Mouse (Mus musculus) embryonic facial prominence, embryonic 12.5 days (tissue): ENCODE results near the gene Ndufs8. TPM values are rescaled to one million over a fixed set of nuclear protein-coding genes. Genes with fewer than 3 reads are reported as not detected.

Source experiments
- ATAC-seq: fragments of 200-750 bp; cut with Nextera tagmentation; 2 replicates; pipeline ENCODE4 v1.8.0; 2017; ENCODE audit not compliant: insufficient number of reproducible peaks, insufficient read depth, low FRiP score, low TSS enrichment
- H3K27ac ChIP-seq: fragments of 300-500 bp; sonication (generic); 2 replicates; pipeline ENCODE4 v1.5.1; 2016; ENCODE audit warnings: mild to moderate bottlenecking
- H3K27me3 ChIP-seq: fragments of 300-500 bp; sonication (generic); 2 replicates; pipeline ENCODE4 v1.6.1; 2016; ENCODE audit warnings: mild to moderate bottlenecking, moderate library complexity
- H3K36me3 ChIP-seq: fragments of 300-500 bp; sonication (generic); 2 replicates; pipeline ENCODE4 v1.6.1; 2016; ENCODE audit warnings: mild to moderate bottlenecking
- H3K4me1 ChIP-seq: fragments of 300-500 bp; sonication (generic); 2 replicates; pipeline ENCODE4 v1.6.1; 2016
- H3K4me2 ChIP-seq: fragments of 300-500 bp; sonication (generic); replicated peaks from 2 replicates; pipeline ENCODE4 v1.6.1; 2016; ENCODE audit warnings: mild to moderate bottlenecking, moderate library complexity
- H3K4me3 ChIP-seq: fragments of 300-500 bp; sonication (generic); 2 replicates; pipeline ENCODE4 v1.5.1; 2016; ENCODE audit warnings: mild to moderate bottlenecking
- H3K9ac ChIP-seq: fragments of 300-500 bp; sonication (generic); 2 replicates; pipeline ENCODE4 v1.6.1; 2016; ENCODE audit warnings: mild to moderate bottlenecking, moderate library complexity
- H3K9me3 ChIP-seq: fragments of 300-500 bp; sonication (generic); 2 replicates; pipeline ENCODE4 v1.6.1; 2016; ENCODE audit warnings: mild to moderate bottlenecking, moderate library complexity
- WGBS: fragments of 180-500 bp; shearing (Covaris S2); methylation state at CpG from one replicate; pipeline ENCODE4 v1.1.7; 2016; 5-methylcytosine and 5-hydroxymethylcytosine counted together
- polyA plus RNA-seq: library from polyadenylated mRNA; unstranded; fragments of >200 nt; fragmentation: Nextera tagmentation; extraction: Ambion mirVana; gene quantifications from 2 replicates; pipeline ENCODE4 v1.2.1, GENCODE M21; 2016

The Ndufs8 gene
- polyA plus RNA-seq, 1 experiment from 2014 or later: 245 TPM

- H3K4me3 ChIP-seq: no peak within 1 kb of the TSS
- no peaks in the 10 kb centered on the region for H3K36me3 ChIP-seq
- H3K9me3 ChIP-seq: no peaks in the 10 kb centered on the region
- no peaks in the 10 kb centered on the region for H3K27me3 ChIP-seq
- WGBS: 43% methylated on average over 12 of the region's 12 CpGs
- no peak; the same call in 1 of the 2 replicates for ATAC-seq
- peaks cover 19% of the 10 kb centered on the region; the same call in 1 of the 2 replicates for H3K4me1 ChIP-seq
- peak within 1 kb of the TSS; percentile 69 for H3K27ac ChIP-seq
- no peak within 1 kb of the TSS for H3K4me2 ChIP-seq
- H3K9ac ChIP-seq: 0 out of 2 replicates have a peak within 1 kb of the TSS, but pooled peaks have one; percentile 12
Measured at GRCm38 (mm10) chr19:3929211-3929941, 16.8 kb upstream of the Ndufs8 start, which contains the start of gene Aldh3b1. TSS of gene Aldh3b1 (minus strand) at chr19:3929808.

GRCm38 (mm10) chr19:3928779-3929178 lies 16.2 kb upstream of the Ndufs8 start:
- Histone ChIP-seq H3K4me3 (no peak overlapping the region), H3K27me3 (no peaks in the 10 kb centered on the region), H3K27ac (peak overlapping the region; percentile 69), H3K9me3 (no peaks in the 10 kb centered on the region), H3K4me1 (peaks cover 19% of the 10 kb centered on the region; the same call in 1 of the 2 replicates), H3K36me3 (no peaks in the 10 kb centered on the region), H3K4me2 (no peak overlapping the region), H3K9ac (no peak overlapping the region)
- ATAC-seq: no peak
- 74% methylated on average over 4 of the region's 4 CpGs for WGBS

GRCm38 (mm10) chr19:3927989-3928388 lies 15.4 kb upstream of the Ndufs8 start:
- 91% methylated on average over 4 of the region's 4 CpGs for WGBS
- Histone ChIP-seq H3K27me3 (no peaks in the 10 kb centered on the region), H3K4me3 (no peak overlapping the region), H3K27ac (no peak overlapping the region), H3K4me1 (peaks cover 19% of the 10 kb centered on the region; the same call in 1 of the 2 replicates), H3K9me3 (no peaks in the 10 kb centered on the region), H3K4me2 (no peak overlapping the region), H3K36me3 (no peaks in the 10 kb centered on the region), H3K9ac (no peak overlapping the region)
- ATAC-seq: no peak

GRCm38 (mm10) chr19:3926685-3927084 lies 14.1 kb upstream of the Ndufs8 start:
- no peak for ATAC-seq
- H3K4me3 ChIP-seq: no peak overlapping the region
- no peak overlapping the region for H3K27ac ChIP-seq
- H3K9me3 ChIP-seq: no peaks in the 10 kb centered on the region
- H3K27me3 ChIP-seq: no peaks in the 10 kb centered on the region
- no peaks in the 10 kb centered on the region for H3K36me3 ChIP-seq
- 66% methylated on average over 6 of the region's 6 CpGs for WGBS
- no peak overlapping the region for H3K4me2 ChIP-seq
- peaks cover 19% of the 10 kb centered on the region; the same call in 1 of the 2 replicates for H3K4me1 ChIP-seq
- H3K9ac ChIP-seq: no peak overlapping the region

GRCm38 (mm10) chr19:3926279-3926678 lies 13.7 kb upstream of the Ndufs8 start:
- H3K9me3 ChIP-seq: no peaks in the 10 kb centered on the region
- no peak for ATAC-seq
- no peak overlapping the region for H3K9ac ChIP-seq
- no peaks in the 10 kb centered on the region for H3K27me3 ChIP-seq
- WGBS: 68% methylated on average over 3 of the region's 3 CpGs
- no peak overlapping the region for H3K4me3 ChIP-seq
- H3K27ac ChIP-seq: no peak overlapping the region; the same call in 1 of the 2 replicates
- no peak overlapping the region for H3K4me2 ChIP-seq
- H3K4me1 ChIP-seq: peaks cover 19% of the 10 kb centered on the region; the same call in 1 of the 2 replicates
- no peaks in the 10 kb centered on the region for H3K36me3 ChIP-seq

- no peaks in the 10 kb centered on the region for H3K9me3 ChIP-seq
- H3K4me1 ChIP-seq: peaks cover 18% of the 10 kb centered on the region; the same call in 1 of the 2 replicates
- ATAC-seq: no peak
- no peak overlapping the region for H3K4me2 ChIP-seq
- 74% methylated on average over 6 of the region's 6 CpGs for WGBS
- no peak overlapping the region for H3K27ac ChIP-seq
- no peak overlapping the region for H3K4me3 ChIP-seq
- H3K9ac ChIP-seq: no peak overlapping the region
- no peaks in the 10 kb centered on the region for H3K36me3 ChIP-seq
- H3K27me3 ChIP-seq: no peaks in the 10 kb centered on the region
Measured at GRCm38 (mm10) chr19:3925859-3926258, 13.3 kb upstream of the Ndufs8 start.

- no peak for ATAC-seq
- no peak overlapping the region; the same call in 1 of the 2 replicates for H3K9ac ChIP-seq
- H3K9me3 ChIP-seq: no peaks in the 10 kb centered on the region
- peaks cover 8% of the 10 kb centered on the region; the same call in 1 of the 2 replicates for H3K4me1 ChIP-seq
- no peaks in the 10 kb centered on the region for H3K36me3 ChIP-seq
- no peak overlapping the region for H3K27ac ChIP-seq
- no peak overlapping the region for H3K4me3 ChIP-seq
- 93% methylated on average over 7 of the region's 7 CpGs for WGBS
- no peak overlapping the region for H3K4me2 ChIP-seq
- H3K27me3 ChIP-seq: no peaks in the 10 kb centered on the region
Measured at GRCm38 (mm10) chr19:3924868-3925267, 12.3 kb upstream of the Ndufs8 start.

GRCm38 (mm10) chr19:3924190-3924589 lies 11.6 kb upstream of the Ndufs8 start:
- no peak overlapping the region for H3K4me3 ChIP-seq
- WGBS: 82% methylated on average over 8 of the region's 8 CpGs
- H3K36me3 ChIP-seq: no peaks in the 10 kb centered on the region
- H3K27me3 ChIP-seq: no peaks in the 10 kb centered on the region
- no peaks in the 10 kb centered on the region for H3K9me3 ChIP-seq
- ATAC-seq: no peak
- no peak overlapping the region for H3K27ac ChIP-seq
- no peak overlapping the region for H3K4me2 ChIP-seq
- no peak overlapping the region for H3K9ac ChIP-seq
- H3K4me1 ChIP-seq: peaks cover 2% of the 10 kb centered on the region; the same call in 1 of the 2 replicates

GRCm38 (mm10) chr19:3923586-3923985 lies 11.0 kb upstream of the Ndufs8 start:
- Histone ChIP-seq H3K27ac (no peak overlapping the region), H3K4me1 (no peaks in the 10 kb centered on the region), H3K36me3 (no peaks in the 10 kb centered on the region), H3K4me2 (no peak overlapping the region), H3K9ac (no peak overlapping the region), H3K27me3 (no peaks in the 10 kb centered on the region), H3K4me3 (no peak overlapping the region), H3K9me3 (no peaks in the 10 kb centered on the region)
- ATAC-seq: no peak
- 48% methylated on average over 13 of the region's 13 CpGs for WGBS

- no peak for ATAC-seq
- no peak overlapping the region for H3K4me3 ChIP-seq
- no peaks in the 10 kb centered on the region for H3K4me1 ChIP-seq
- H3K4me2 ChIP-seq: no peak overlapping the region
- no peaks in the 10 kb centered on the region for H3K27me3 ChIP-seq
- no peaks in the 10 kb centered on the region for H3K9me3 ChIP-seq
- H3K9ac ChIP-seq: no peak overlapping the region
- H3K36me3 ChIP-seq: no peaks in the 10 kb centered on the region
- H3K27ac ChIP-seq: no peak overlapping the region
- WGBS: 47% methylated on average over 10 of the region's 10 CpGs
Measured at GRCm38 (mm10) chr19:3922661-3923371, 10.2 kb upstream of the Ndufs8 start.

GRCm38 (mm10) chr19:3919928-3920327 lies 7.4 kb upstream of the Ndufs8 start:
- Histone ChIP-seq H3K4me3 (no peak overlapping the region), H3K4me2 (no peak overlapping the region), H3K9ac (no peak overlapping the region), H3K27ac (no peak overlapping the region), H3K36me3 (no peaks in the 10 kb centered on the region), H3K27me3 (no peaks in the 10 kb centered on the region), H3K9me3 (no peaks in the 10 kb centered on the region), H3K4me1 (no peaks in the 10 kb centered on the region)
- no peak for ATAC-seq

GRCm38 (mm10) chr19:3916727-3917126 lies 4.2 kb upstream of the Ndufs8 start:
- H3K9me3 ChIP-seq: no peaks in the 10 kb centered on the region
- peaks cover 14% of the 10 kb centered on the region for H3K4me1 ChIP-seq
- ATAC-seq: no peak
- no peak overlapping the region for H3K27ac ChIP-seq
- no peaks in the 10 kb centered on the region for H3K36me3 ChIP-seq
- H3K9ac ChIP-seq: no peak overlapping the region
- no peak overlapping the region for H3K4me3 ChIP-seq
- whole genome bisulfite sequencing: 79% methylated on average over 11 of the region's 11 CpGs
- no peak overlapping the region for H3K4me2 ChIP-seq
- H3K27me3 ChIP-seq: no peaks in the 10 kb centered on the region
